Mouse (Mus musculus) lung, postnatal 0 days (tissue): ENCODE measurements around the gene Bet1l. TPM values are rescaled to one million over a fixed set of nuclear protein-coding genes. Genes with fewer than 3 reads are reported as not detected.

Experiments used
- ATAC-seq: fragments of 200-750 bp; cut with Nextera tagmentation; 2 replicates; pipeline ENCODE4 v1.8.0; 2017; ENCODE audit warnings: moderate library complexity
- DNase-seq: peaks from one replicate; pipeline ENCODE4 v3.0.0-alpha.2; 2016; ENCODE audit warnings: low spot score
- H3K27ac ChIP-seq: fragments of 300-500 bp; sonication (generic); 2 replicates; pipeline ENCODE4 v1.5.1; 2014; ENCODE audit warnings: antibody characterized with exemption, mild to moderate bottlenecking, low read length, mixed read lengths
- H3K27me3 ChIP-seq: fragments of 300-500 bp; sonication (generic); replicated peaks from 2 replicates; pipeline ENCODE4 v1.6.1; 2014; ENCODE audit warnings: low read length, mixed read lengths; ENCODE audit not compliant: insufficient read depth
- H3K36me3 ChIP-seq: fragments of 300-500 bp; sonication (generic); 2 replicates; pipeline ENCODE4 v1.6.1; 2014; ENCODE audit warnings: low read length, mixed read lengths; ENCODE audit not compliant: insufficient read depth
- H3K4me1 ChIP-seq: fragments of 300-500 bp; sonication (generic); 2 replicates; pipeline ENCODE4 v1.6.1; 2014; ENCODE audit warnings: antibody characterized with exemption, low read depth, low read length, mixed read lengths; ENCODE audit not compliant: insufficient read depth
- H3K4me2 ChIP-seq: fragments of 300-500 bp; sonication (generic); replicated peaks from 2 replicates; pipeline ENCODE4 v1.6.1; 2014; ENCODE audit warnings: low read depth, mild to moderate bottlenecking, low read length, moderate library complexity, mixed read lengths
- H3K4me3 ChIP-seq: fragments of 300-500 bp; sonication (generic); 2 replicates; pipeline ENCODE4 v1.5.1; 2014; ENCODE audit warnings: low read depth, low read length
- H3K9ac ChIP-seq: fragments of 300-500 bp; sonication (generic); replicated peaks from 2 replicates; pipeline ENCODE4 v1.6.1; 2014; ENCODE audit warnings: low read depth, mild to moderate bottlenecking
- H3K9me3 ChIP-seq: fragments of 300-500 bp; sonication (generic); 2 replicates; pipeline ENCODE4 v1.6.1; 2016; ENCODE audit warnings: low read length, mixed read lengths
- CTCF ChIP-seq: IDR thresholded peaks from 2 replicates; pipeline ENCODE4 v1.5.1; 2016; ENCODE audit warnings: antibody characterized with exemption, mild to moderate bottlenecking
- EP300 ChIP-seq: IDR thresholded peaks from 2 replicates; pipeline ENCODE4 v1.6.1; 2016; ENCODE audit warnings: antibody characterized with exemption, mild to moderate bottlenecking, control low read depth
- WGBS: fragments of 180-500 bp; shearing (Covaris S2); extraction: QIAGEN DNeasy Blood & Tissue Kit; methylation state at CpG from one replicate; pipeline ENCODE4 v1.1.7; 2014; 5-methylcytosine and 5-hydroxymethylcytosine counted together
- polyA plus RNA-seq: library from polyadenylated mRNA; unstranded; fragments of >200 nt; fragmentation: Nextera tagmentation; extraction: Ambion mirVana; gene quantifications from 2 replicates; pipeline ENCODE4 v1.2.1, GENCODE M21; 2015

Bet1l gene
- polyA plus RNA-seq, 1 experiment from 2014 or later: 81.7 TPM

DNA sequence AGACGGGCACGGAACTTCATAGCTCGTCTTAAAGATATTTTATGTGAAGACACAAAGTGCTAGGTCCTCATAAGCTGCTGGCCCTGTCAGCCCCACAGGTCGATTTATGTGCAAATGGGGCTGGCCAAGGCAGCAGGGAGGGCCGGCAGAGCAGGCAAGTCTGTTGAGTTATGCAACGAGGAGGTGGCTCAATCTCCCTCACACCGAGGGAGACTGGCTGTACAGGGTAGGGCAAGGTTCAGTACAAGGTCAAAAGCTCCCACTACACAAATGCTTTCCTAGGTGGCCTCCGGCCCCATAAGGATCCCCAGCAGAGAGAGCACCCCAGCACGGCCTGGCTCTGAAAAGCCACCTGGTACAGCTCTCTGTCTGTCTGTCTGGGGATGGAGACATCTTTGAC, 4.0 kb downstream of the Bet1l start:
- Histone ChIP-seq H3K9ac (no peak overlapping the region), H3K4me2 (no peak overlapping the region), H3K27ac (no peak overlapping the region), H3K4me3 (no peak overlapping the region), H3K27me3 (no peaks in the 10 kb centered on the region), H3K4me1 (peaks cover 17% of the 10 kb centered on the region), H3K36me3 (peaks cover 15% of the 10 kb centered on the region), H3K9me3 (no peaks in the 10 kb centered on the region)
- TF ChIP-seq CTCF (no peak), EP300 (no peak)
- 81% methylated on average over 9 of the region's 9 CpGs for WGBS
- DNase-seq (no peak), ATAC-seq (no peak)

DNA sequence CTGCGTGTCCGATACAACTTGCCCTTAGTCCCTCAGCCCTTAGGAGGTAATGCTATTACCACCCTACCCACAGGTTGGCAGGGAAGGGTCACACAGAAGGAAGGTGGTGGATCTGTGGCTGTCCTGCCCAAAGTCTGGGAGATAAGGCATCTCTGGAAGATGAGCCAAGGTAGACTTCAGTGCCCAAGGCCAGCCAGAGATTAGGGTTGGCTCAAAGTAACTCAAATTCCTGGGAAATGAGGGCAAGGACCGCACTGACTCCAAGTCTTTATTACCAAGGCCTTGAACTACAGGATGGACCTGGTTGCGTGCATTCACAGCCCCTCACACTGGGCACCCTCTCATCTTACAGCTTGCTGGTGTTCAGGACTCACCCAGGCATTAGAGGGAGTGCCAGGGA, 5.5 kb downstream of the Bet1l start:
- WGBS: 94% methylated on average over 4 of the region's 4 CpGs
- TF ChIP-seq EP300 (no peak), CTCF (no peak)
- ATAC-seq (no peak), DNase-seq (no peak)
- Histone ChIP-seq H3K27ac (no peak overlapping the region), H3K4me2 (no peak overlapping the region), H3K36me3 (peaks cover 15% of the 10 kb centered on the region), H3K4me1 (peaks cover 9% of the 10 kb centered on the region; the same call in 1 of the 2 replicates), H3K9me3 (no peaks in the 10 kb centered on the region), H3K4me3 (no peak overlapping the region), H3K27me3 (no peaks in the 10 kb centered on the region), H3K9ac (no peak overlapping the region)

DNA sequence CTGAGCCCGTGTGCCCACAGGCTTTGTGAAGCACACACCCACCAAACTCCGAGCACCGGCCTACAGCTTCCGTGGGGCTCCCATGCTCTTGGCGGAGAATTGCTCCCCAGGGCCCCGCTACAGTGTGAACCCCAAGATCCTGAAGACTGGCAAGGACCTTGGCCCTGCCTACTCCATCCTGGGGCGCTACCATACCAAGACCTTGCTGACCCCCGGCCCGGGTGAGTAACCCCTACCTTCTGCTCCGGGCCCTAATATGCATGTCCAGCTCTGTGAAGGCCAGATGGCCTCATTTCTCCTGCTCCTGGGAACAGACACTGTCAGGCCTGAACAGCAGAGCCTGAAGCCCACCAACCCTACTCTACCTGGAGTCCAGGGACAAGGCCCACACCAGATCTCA, 8.8 kb downstream of the Bet1l start:
- WGBS: 92% methylated on average over 10 of the region's 10 CpGs

DNA sequence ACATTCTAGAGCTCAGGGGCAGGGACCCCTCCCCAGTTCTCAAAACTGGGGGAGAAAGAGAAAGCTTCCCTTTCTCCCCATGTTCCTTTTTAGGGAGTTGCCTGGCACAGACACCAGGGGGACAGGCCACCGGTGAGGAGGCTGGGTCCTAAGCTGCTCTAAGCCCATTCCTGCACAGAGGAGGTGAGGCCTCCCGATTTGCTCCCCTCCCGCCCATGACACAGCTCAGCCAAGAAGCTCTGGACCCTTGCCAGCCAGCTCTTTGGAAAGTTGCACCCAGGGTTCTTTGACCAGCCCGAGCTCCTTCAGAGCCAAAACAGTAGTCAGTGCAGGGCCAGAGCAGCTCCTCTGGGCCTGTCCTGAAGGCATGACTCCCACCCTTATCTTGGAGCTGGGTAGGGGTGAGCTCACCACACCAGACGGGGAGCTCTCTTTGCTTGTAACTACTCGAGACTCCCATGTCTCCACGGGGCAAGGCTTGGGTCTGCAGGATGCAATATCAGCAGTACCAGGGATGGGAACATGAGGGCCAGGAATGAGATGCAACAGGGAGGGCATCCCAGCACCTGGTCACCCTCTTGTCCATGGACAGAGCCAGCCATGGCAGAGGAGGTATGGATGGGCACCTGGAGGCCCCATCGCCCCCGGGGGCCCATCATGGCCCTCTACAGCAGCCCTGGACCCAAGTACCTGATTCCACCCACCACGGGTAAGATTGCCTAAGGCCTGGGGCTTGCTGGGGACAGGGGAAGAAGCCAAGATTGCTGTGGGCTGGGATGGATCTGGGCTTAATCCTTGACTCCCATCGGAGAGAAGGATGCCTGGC, 9.4 kb downstream of the Bet1l start, which contains the start of gene Odf3:
Odf3 (plus strand) TSS at position 51 of the 826 bp plus-strand sequence.
- no peaks in the 10 kb centered on the region for H3K9me3 ChIP-seq
- no peak within 1 kb of the TSS for H3K27ac ChIP-seq
- no peaks in the 10 kb centered on the region for H3K4me1 ChIP-seq
- ATAC-seq (no peak), DNase-seq (peak; percentile 50)
- no peak for TF ChIP-seq CTCF
- no peak for TF ChIP-seq EP300
- 43% methylated on average over 11 of the region's 11 CpGs for WGBS
- no peaks in the 10 kb centered on the region; the same call in 1 of the 2 replicates for H3K27me3 ChIP-seq
- H3K4me3 ChIP-seq: no peak within 1 kb of the TSS
- no peak within 1 kb of the TSS for H3K9ac ChIP-seq
- no peak within 1 kb of the TSS for H3K4me2 ChIP-seq
- peaks cover 12% of the 10 kb centered on the region for H3K36me3 ChIP-seq

More for the DNA sequence above, 8.8 kb downstream of the Bet1l start:
- Histone ChIP-seq H3K4me2 (no peak overlapping the region), H3K27me3 (no peaks in the 10 kb centered on the region; the same call in 1 of the 2 replicates), H3K9me3 (no peaks in the 10 kb centered on the region), H3K4me3 (no peak overlapping the region), H3K27ac (no peak overlapping the region), H3K36me3 (peaks cover 15% of the 10 kb centered on the region), H3K9ac (no peak overlapping the region), H3K4me1 (no peaks in the 10 kb centered on the region)
- no peak for TF ChIP-seq CTCF
- DNase-seq (no peak), ATAC-seq (no peak)

DNA sequence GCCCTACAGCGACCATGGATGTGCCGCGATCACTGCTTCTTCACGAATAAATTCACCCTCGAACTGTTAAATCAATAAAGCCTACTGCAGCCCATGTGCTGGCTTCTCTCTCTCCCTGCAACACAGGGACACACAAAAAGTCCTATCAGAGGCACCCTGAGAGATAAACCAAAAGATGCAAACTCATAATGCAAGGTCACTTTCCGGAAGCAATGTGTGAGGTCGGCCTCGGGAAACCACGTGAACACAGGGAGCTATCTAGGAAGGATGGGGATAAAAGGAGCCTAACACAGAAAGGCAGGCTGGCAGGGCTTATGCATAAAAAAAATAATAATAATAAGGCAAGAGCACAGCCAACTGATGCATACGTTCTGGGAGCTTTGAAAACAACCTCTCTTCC, 10.7 kb downstream of the Bet1l start:
- ATAC-seq (no peak), DNase-seq (no peak)
- Histone ChIP-seq H3K27me3 (no peaks in the 10 kb centered on the region; the same call in 1 of the 2 replicates), H3K9ac (no peak overlapping the region), H3K4me1 (no peaks in the 10 kb centered on the region), H3K4me2 (no peak overlapping the region), H3K27ac (no peak overlapping the region), H3K4me3 (no peak overlapping the region), H3K36me3 (no peaks in the 10 kb centered on the region), H3K9me3 (no peaks in the 10 kb centered on the region)
- 71% methylated on average over 10 of the region's 10 CpGs for WGBS
- TF ChIP-seq CTCF (no peak), EP300 (no peak)

DNA sequence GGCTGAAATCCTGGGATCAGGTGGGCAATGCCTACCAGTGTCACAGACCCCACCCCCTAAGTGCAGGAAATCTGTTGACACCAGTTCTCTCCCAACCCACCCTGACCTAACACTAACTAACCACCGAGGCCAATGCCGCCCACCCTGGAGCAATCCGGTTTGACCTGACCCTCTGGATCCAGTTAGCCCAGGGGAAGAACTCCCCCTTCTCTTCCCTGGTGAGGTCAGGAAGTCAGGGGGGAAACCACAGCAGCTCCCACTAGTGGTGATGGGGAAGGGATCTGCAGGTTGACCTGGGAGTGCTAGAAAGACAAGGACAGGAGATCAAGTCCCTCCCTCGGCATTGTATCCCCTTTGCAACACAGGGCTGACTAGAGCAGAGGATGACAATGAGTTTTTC, 11.7 kb downstream of the Bet1l start:
- TF ChIP-seq CTCF: peak; percentile 36; the same call in 1 of the 2 replicates
- TF ChIP-seq EP300: no peak
- no peak overlapping the region for H3K9ac ChIP-seq
- no peaks in the 10 kb centered on the region for H3K4me1 ChIP-seq
- DNase-seq (no peak), ATAC-seq (no peak)
- H3K27me3 ChIP-seq: no peaks in the 10 kb centered on the region; the same call in 1 of the 2 replicates
- H3K4me3 ChIP-seq: no peak overlapping the region
- H3K27ac ChIP-seq: no peak overlapping the region
- H3K4me2 ChIP-seq: no peak overlapping the region
- no peaks in the 10 kb centered on the region for H3K36me3 ChIP-seq
- no peaks in the 10 kb centered on the region for H3K9me3 ChIP-seq
- 61% methylated on average over 4 of the region's 4 CpGs for WGBS
